Mouse (Mus musculus) T-helper 2 cell (primary cell): ENCODE results near the gene Nr0b2.

Experiments used
- in situ Hi-C: fragments of 300-600 bp; cut with MboI, MseI; formaldehyde crosslinking; loops from one replicate; pipeline ENCODE4 v1.15.1; 2025; ENCODE audit warnings: high pct_unique_total_duplicates

Gene Nr0b2

DNA sequence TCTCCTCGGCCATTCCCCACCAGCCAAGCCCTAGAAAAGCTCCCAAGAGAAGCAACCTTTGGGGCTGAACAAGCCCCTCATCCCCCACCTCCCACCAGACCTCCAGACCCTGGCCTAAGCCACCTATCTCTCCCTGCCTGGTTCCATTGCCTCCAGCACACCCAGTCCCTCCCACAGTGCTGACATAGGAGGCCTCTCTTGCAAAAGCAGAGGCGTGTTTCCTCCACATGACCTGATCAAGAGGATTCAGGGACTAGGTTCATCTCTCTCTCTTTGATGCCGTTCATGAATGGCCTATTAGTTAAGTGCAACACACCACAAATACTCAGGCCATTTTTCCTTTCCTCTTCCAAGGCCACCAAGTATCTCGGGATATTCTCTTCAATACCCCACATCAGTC is 6.7 kb downstream of the Nr0b2 start:
- in situ Hi-C loops = loop anchor here (10.0 kb wide), 1 partner anchor 1065 kb away; no protein-coding TSS in a partner anchor

DNA sequence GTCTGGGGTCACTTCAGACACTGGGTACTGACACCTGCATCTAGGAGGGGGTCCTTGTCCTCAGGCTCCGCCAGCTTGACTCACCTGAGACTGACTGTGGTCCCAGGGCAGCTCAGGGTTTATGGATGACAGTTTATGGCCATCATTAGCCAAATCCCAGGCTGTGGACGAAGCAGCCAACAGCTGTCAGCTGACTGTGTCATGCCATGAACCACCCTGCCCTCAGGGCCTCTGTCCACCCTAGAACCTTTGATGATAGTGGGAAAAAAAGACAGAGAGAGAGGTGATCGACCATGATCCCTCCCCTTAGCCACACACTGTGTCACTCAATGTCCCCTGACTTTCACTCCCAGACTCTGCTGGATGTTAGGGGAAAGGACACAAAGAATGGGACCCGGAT is 8.4 kb downstream of the Nr0b2 start:
- in situ Hi-C loops = loop anchor here (10.0 kb wide), 1 partner anchor 1063 kb away; no protein-coding TSS in a partner anchor

DNA sequence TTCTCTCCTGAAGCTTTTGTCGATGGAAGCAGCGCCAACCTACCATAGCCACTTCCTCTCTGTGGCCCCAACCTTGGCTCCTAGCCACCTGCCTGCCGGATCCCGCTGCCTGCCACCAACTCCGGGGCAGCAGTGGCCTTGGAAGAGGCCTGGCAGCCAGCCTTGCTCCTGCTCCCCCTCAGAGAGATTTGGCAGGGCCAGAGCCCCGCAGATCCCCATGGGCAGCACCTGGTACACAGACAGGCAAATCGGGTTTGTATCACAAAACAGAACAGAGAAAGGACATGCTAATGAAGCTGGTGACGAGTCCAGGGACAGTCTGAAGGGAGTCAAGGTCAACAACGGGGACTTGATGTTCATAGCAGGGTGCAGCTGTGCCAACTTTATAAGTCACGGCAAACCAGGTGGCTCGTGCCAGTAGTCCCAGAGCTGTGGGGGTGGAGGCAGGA is 10.0 kb downstream of the Nr0b2 start:
- in situ Hi-C loops = loop anchor here (10.0 kb wide), 1 partner anchor 1062 kb away; no protein-coding TSS in a partner anchor

DNA sequence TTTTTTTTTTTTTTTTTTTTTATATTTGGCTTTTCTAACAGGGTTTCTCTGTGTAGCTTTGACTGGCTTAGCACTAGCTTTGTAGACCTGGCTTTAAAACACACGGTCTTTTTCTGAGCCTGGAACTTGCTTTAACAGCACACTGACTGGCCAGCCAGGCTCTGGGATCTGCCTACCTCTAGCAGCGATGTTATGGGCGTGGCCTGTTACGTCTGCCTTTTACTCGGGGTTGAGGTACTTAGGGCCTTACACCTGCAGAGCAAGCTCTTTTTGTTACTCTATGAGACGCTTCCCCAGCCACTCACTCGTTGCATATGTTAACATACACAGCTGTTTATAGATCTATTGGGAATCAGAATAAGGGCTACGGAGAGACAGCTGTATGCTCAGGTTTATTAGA is 14.1 kb downstream of the Nr0b2 start:
- in situ Hi-C loops = loop anchor here (10.0 kb wide), 1 partner anchor 1058 kb away; no protein-coding TSS in a partner anchor

DNA sequence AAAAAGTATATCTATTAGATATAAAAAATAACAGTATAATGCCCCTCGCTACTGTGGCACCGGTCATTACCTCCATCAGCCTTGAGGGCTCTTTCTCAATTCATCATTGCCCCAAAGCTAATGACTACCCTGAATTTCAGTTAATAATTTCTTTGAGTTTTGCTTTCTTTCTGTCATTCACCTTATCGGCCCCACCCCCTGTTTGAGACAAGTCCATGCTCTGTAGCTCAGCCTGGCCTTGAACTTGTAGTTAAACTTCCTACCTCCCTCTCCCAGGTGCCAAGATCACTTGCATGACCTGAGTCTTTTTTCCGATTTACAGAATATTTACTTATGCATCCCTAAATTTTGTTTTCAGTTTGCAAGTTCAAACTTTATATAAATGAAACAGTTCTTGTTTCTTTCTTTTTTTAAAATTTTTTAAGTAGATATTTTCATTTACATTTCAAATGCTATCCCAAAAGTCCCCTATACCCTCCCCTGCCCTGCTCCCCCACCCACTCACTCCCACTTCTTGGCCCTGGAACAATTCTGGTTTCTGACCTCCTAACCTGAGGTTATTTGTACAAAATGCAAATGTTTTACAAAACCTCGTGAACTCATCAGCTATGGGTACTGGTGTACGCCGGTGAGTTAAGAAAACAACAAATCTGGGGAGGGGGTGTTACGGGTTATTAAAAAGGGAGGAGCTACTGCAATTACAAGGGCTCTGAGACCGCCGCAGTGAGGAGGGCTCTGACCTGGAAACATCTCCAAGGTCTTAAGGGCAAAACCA is 16.3 kb downstream of the Nr0b2 start:
- in situ Hi-C loops = loop anchor here (10.0 kb wide), 1 partner anchor 1055 kb away; no protein-coding TSS in a partner anchor

DNA sequence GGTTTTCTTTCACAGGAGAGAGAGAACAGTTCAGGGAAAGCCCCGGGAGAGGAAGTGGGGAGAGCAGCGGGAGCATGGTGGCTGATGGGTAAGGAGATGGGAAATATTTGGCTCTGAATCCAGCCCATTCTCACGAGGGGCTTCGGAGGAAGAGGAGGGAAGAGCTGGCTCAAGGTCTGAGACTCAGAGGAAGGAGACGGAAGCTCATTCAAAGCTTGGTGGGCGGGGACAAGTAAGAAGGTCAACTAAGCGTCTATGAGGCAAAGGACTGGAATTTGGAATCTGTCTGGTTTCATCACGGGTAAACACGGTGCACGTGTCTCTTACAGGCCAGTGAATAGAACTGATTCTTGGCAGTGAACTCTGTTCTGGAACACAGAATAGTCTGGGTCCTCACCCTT is 16.9 kb downstream of the Nr0b2 start:
- in situ Hi-C loops = no loop called here

DNA sequence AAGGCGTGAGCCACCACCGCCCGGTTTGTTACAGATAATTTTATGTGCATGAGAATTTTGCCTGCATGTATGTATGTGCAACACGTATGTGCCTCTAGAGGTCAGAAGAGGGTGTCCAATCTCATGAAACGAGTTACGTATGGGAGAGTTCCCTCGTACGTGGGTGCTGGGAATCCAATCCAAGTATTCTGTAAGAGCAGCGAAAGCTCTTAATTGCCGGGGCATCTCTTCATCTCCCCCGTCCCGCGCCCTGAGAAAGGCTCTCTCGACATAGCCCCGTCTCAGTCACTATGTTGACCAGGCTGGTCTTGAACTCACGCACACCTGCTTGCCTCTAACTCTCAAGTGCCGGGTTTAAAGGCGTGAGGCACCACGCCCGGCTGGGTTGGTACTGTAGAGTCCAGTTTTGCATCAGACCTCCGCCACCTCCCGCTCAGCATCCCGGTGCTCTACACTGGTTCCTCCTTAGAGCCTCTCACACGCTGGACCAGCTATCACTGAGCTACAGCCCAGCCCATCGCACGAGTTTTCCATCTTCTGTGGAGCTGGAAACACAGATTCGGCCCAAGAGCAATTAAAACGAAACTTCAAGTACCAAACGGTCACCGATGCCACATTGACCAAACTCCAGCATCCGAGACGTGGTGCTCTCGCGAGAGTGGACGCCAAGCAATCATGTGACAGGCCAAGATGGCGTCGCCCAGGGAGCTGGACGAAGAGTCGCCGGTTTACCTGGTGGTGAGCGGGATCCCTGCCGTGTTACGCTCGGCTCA is 21.1 kb downstream of the Nr0b2 start, which contains the start of gene Gpatch3:
TSS of gene Gpatch3 (plus strand) at position 676 of the 773 bp plus-strand sequence.
- in situ Hi-C loops = no loop called here

DNA sequence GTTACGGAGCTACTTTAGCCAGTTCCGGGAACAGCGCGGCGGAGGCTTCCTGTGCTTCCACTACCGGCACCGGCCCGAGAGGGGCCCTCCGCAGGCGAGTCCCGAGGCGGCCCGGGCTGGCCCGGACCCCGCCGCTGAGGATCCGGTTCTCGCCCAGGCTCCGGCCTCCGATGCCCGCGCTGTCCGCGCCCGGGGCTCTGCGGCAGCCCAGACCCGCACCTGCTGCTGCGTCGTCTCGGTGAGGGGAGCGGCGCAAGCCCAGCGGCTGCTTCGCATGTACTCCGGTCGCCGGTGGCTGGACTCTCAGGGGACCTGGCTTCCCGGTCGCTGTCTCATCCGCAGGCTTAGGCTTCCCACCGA is 21.6 kb downstream of the Nr0b2 start:
- in situ Hi-C loops = no loop called here

DNA sequence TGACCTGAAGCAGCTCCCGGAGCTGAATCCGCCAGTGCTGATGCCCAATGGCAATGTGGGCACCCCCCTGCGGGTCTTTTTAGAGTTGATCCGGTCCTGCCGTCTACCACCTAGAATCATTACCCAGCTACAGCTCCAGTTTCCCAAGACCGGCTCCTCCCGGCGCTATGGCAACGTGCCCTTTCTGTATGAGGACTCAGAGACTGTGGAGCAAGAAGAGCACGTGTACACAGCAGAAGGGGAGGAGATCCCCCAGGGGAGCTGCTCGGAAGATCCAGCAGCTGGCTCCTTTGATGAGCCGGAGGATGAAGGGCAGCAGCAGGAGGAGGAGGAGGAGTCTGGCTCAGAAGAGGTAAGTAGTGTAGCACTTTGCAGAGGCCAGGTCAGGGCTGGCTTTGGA is 24.8 kb downstream of the Nr0b2 start:
- in situ Hi-C loops = no loop called here

DNA sequence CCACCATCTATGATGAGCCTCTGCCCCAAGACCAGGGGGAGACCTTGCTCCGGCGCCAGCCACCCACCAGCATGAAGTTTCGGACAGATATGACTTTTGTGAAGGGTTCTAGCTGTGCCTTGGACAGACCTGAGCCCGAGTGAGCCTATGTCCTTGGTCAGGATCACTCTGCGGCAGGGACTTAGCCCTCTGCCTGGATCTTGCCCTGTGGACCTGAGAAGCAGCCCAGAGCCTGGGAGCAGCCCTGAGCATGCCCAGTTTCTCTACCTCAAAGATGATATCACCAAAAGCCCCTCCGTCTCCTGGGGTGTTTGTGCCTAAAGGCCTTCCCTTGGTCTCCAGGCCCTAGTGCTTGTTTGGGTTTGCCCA is 30.5 kb downstream of the Nr0b2 start:
- in situ Hi-C loops = no loop called here

DNA sequence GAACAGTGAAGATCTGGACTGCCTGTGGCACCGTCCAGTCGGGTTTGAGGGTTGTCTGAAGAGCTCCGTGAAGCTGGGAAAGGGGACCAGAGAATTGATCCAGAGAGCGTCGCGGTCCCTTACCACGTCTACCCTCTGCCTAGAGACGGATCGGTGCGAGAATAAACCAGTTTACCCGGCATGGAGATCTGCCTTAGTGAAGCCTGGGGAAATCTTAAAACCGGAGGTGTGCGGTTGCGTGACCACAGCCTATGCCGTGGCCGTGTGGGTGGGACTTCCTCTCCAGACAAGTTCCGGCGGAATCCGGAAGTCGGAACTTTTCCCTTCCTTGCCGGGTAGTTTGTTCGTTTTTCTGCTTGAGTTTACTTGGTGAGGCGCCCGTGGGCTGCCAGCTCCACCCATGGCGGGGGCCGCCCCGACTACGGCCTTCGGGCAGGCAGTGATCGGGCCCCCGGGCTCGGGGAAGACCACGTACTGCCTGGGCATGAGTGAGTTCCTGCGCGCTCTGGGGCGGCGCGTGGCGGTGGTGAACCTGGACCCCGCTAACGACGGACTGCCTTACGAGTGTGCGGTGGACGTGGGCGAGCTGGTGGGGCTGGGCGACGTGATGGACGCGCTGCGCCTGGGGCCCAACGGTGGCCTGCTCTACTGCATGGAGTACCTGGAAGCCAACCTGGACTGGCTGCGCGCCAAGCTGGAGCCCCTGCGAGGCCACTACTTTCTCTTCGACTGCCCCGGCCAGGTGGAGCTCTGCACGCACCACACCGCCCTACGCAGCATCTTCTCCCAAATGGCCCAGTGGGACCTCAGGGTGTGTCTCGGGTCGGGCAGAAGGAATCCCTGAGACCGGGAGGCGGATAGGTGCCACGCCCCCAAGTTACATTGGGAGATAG is 31.1 kb downstream of the Nr0b2 start, which contains the start of gene Gpn2:
TSS of gene Gpn2 (plus strand) at position 304 of the 893 bp plus-strand sequence.
- in situ Hi-C loops = no loop called here

DNA sequence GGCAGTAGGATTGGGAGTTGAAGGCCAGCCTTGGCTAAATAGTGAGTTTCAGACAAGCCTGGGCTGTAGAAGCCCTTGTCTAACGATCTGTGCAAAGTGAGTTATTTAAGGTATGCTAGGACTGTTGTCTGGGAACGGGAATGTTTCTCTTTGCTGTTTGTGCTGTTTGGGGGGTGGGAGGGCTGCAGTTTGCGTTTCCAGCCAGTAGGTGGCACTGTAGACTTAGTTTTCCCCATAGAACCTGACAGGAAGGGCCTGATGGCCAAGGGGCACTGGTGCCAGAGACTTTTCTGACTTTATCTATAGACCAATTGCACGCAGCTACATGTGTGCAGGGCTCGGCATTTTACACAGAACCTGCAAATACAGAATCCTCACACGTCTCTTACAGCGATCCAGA is 39.4 kb downstream of the Nr0b2 start:
- in situ Hi-C loops = loop anchor here (5.0 kb wide), 1 partner anchor 250 kb away; no protein-coding TSS in a partner anchor

DNA sequence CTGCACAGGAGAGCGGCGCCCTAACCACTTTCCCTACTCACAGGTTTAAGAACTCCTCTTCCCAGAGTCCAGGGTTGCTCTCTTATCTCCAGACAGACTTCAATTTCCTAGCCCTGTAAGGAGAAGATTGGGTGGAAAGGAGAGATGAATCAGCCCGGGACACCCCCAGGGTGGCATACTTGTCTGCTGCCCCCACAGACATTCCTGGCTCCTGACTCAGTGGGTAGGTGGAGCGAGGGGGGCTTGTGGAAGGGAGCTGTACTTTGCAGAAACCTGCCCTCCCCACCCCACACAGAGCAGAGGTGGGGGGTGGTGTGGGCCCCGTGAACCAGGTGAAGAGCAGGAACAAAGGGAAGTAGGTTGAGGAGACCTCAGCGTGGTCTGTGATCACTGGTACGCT is 42.4 kb downstream of the Nr0b2 start:
- in situ Hi-C loops = no loop called here

DNA sequence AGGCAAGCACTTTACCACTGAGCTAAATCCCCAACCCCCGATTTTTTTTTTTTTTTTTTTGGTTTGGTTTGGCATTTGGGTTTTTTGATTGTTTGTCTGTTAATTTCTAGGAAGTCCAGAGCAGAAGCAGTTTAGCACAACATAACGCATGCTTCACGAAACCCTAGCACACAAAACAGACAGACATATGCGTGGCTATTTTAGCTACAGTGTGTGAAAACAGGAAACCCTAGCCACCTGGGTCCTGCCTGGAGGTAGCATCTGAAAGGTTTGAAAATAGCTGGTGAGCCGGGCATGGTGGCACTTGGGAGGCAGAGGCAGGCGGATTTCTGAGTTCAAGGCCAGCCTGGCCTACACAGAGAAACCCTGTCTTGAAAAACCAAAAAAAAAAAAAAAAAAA is 42.9 kb downstream of the Nr0b2 start:
- in situ Hi-C loops = no loop called here

DNA sequence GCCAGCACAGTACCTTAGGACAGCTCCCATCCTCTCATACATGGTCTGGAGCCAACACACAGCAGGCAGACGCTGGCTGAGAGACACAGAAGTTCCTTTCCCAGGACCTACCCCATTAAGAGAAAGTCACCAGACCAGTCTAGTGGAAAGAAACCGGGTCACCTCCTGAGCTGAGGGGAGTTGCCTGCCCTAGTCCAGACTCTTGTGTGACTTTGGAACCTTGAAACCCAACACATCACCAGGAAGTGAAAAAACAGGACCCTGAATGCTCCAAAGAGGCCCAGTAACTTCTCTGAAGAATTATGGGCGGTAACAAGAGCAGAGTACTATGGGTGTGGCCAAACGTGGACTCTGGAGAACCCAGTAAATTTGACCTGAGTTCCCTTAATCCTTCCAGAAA is 45.4 kb downstream of the Nr0b2 start:
- in situ Hi-C loops = no loop called here

DNA sequence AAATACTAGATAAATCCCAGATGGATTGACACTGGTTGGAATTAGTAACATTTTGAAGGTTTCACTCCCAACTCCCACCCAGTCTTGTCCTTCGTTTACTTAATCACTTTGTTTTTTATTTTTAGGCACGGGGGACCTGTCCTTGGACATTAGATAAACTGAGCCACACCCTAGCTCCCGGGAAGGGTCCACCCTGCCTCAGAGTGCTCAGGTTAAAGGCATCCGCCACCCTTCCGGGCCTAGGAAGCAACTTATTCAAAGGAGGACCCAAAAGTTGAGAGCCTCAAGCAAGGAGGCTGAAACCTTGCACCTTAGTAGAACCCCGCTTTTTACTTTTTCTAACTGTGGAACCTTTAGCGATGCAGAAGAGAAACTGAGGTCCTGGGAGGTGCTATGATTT is 45.9 kb downstream of the Nr0b2 start:
- in situ Hi-C loops = no loop called here

DNA sequence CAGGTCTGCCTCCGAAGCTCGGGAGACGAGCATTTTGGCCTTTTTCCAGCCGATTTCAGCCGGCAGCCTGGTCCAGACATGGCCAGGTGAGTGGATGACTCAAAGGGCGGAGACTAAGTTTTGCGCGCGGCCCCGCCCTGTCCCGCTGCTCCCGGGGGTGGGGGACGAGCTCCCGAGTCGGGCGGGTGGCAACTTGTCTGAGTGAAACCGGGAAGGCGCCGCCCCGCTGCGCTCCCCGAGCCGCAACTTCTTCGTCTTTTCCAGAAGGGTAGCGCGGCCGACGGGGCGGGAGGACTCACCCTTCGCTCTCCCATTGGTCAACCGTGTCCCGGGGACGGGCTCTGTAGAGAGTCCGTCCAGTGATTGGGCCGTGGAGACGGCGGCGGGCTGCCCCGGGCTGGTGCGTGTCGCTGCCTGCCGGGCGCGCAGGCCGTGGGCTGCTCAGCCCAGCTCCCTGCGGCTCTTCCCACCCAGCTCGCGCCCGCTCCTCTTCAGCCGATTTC is 46.4 kb downstream of the Nr0b2 start:
- in situ Hi-C loops = no loop called here

DNA sequence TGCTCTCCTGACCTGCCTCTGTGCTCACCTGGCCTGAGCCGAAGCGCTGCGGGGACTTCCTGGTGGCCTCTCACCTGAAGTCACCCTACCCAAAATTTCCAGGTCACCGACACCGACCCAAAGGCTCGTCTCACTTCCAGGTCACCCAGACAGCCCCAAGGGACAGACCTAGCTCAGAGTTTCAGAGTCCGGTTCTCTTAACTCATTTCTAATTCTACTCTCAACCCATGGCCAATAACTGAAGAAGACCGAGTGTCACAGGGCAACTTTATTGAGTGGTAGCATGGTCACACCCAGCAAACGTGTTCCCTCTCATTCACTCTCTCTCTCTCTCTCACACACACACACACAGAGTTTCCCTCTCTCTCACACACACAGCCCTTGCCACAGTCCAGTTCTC is 47.1 kb downstream of the Nr0b2 start:
- in situ Hi-C loops = no loop called here

DNA sequence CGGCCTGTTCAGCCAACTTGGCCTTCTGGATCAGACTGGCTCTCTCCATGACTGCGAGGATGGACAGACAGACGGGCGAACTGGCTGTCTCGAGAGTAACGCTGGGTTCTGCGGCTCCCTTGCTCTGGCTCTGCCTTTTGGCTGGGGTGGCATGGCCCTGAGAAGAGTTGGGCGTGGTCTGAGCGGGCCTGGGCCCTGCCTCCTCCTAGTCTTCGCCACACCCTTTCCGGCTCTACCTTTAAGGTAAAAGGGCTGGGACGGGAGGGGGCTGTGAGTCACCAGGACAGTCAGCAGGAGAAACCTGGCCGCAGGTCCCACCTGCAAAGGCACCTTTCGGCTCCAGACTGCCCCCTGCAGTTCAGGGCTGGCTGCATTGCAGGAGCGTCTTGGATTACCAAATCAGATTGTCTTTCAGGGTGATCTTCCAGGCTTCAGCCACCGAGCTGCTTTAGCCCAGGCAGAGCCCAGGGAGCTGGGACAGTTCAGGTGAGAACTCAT is 48.6 kb downstream of the Nr0b2 start, which contains the start of gene Sfn:
TSS of gene Sfn (minus strand) at position 448 of the 498 bp plus-strand sequence.
- in situ Hi-C loops = no loop called here

DNA sequence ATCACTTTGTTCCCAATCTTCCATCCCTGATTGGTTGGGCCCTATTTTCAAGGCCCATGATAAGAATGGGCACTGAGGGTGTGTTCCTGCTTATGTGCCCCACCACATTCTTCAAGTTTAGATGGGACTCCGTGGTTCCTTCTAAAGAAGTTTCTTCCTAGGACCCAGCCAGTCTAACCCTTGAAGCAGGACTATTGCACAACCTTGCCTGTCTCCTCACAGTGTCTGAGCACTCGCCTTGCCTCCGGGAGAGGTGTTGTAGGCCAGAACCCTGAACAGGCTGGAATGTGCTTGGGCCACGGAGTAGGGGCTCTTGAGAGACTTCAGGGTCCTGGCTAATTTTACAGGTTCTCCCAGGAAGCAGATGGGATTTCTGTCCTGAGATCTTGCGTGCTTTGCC is 49.9 kb downstream of the Nr0b2 start:
- in situ Hi-C loops = no loop called here

DNA sequence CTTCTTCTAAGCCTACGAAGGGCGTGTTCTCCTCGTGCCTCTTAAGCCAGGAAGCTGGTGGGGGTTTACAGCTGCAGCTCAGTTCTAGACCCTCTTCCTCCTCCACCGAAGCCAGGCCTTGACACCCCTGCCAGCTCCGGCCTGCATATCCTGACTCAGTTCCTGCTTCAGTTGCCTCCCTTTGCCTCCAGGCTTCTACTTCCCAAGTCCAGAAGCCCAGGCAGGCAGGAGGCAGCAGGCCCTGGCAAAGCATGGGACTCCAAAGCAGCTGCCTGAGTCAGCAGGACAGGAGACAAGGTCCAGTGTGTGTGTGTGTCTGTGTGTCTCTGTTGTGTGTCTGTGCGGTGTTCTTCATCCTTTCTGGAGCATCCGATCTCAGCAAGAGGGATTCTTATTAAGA is 51.0 kb downstream of the Nr0b2 start:
- in situ Hi-C loops = no loop called here
